Mouse (Mus musculus): ENCODE measurements around the gene Tgm6.

- TF ChIP-seq EP300 (IDR thresholded peaks at IDR 0.05; ENCODE audit: low read length) (no peak), CTCF (conservative IDR thresholded peaks at IDR 0.05 in 1 of 2, IDR thresholded peaks at IDR 0.05 in 1 of 2; ENCODE audit: low read depth in 2 of 2, low read length in 2 of 2) (no peak), GABPA (IDR thresholded peaks at IDR 0.05; ENCODE audit: insufficient replicate concordance, low read depth, low read length) (no peak), HCFC1 (IDR thresholded peaks at IDR 0.05; ENCODE audit: low read depth, low read length) (no peak)
Observed at GRCm38 (mm10) chr2:130143011-130143410, 30.8 kb downstream of the Tgm6 start.

All from CH12.LX (cell line).